Mouse (Mus musculus) heart, embryonic 16.5 days (tissue): ENCODE data around the gene Zmynd11. TPM values are rescaled to one million over a fixed set of nuclear protein-coding genes. Genes with fewer than 3 reads are reported as not detected.

Experiments
- ATAC-seq: fragments of 200-750 bp; cut with Nextera tagmentation; replicated peaks from 2 replicates; pipeline ENCODE4 v1.8.0; 2017; ENCODE audit warnings: moderate number of reproducible peaks; ENCODE audit not compliant: insufficient read depth, low FRiP score; ENCODE audit errors: extremely low read depth
- H3K27ac ChIP-seq: fragments of 300-500 bp; sonication (generic); 2 replicates; pipeline ENCODE4 v1.5.1; 2014; ENCODE audit warnings: mild to moderate bottlenecking, low read length, control low read depth, moderate library complexity
- H3K27me3 ChIP-seq: fragments of 300-500 bp; sonication (generic); 2 replicates; pipeline ENCODE4 v1.6.1; 2014; ENCODE audit warnings: low read length, mixed read lengths; ENCODE audit not compliant: control insufficient read depth, insufficient read depth
- H3K36me3 ChIP-seq: fragments of 300-500 bp; sonication (generic); 2 replicates; pipeline ENCODE4 v1.6.1; 2014; ENCODE audit not compliant: control insufficient read depth, insufficient read depth
- H3K4me1 ChIP-seq: fragments of 300-500 bp; sonication (generic); 2 replicates; pipeline ENCODE4 v1.6.1; 2014; ENCODE audit warnings: low read length, mixed read lengths; ENCODE audit not compliant: control insufficient read depth, insufficient read depth
- H3K4me2 ChIP-seq: fragments of 300-500 bp; sonication (generic); 2 replicates; pipeline ENCODE4 v1.6.1; 2014; ENCODE audit warnings: low read depth, mild to moderate bottlenecking, control low read depth, low read length
- H3K4me3 ChIP-seq: fragments of 300-500 bp; sonication (generic); 2 replicates; pipeline ENCODE4 v1.5.1; 2014; ENCODE audit warnings: mild to moderate bottlenecking, control low read depth, low read length
- H3K9ac ChIP-seq: fragments of 300-500 bp; sonication (generic); 2 replicates; pipeline ENCODE4 v1.6.1; 2014; ENCODE audit warnings: low read length, control low read depth
- H3K9me3 ChIP-seq: fragments of 300-500 bp; sonication (generic); replicated peaks from 2 replicates; pipeline ENCODE4 v1.6.1; 2016; ENCODE audit warnings: low read length; ENCODE audit not compliant: control insufficient read depth
- WGBS: fragments of 180-500 bp; shearing (Covaris S2); extraction: QIAGEN DNeasy Blood & Tissue Kit; methylation state at CpG from one replicate; pipeline ENCODE4 v1.1.7; 2014; 5-methylcytosine and 5-hydroxymethylcytosine counted together
- polyA plus RNA-seq: library from polyadenylated mRNA; unstranded; fragments of >200 nt; fragmentation: Nextera tagmentation; extraction: Ambion mirVana; gene quantifications from 2 replicates; pipeline ENCODE4 v1.2.1, GENCODE M21; 2015

Gene Zmynd11
- polyA plus RNA-seq, 1 experiment from 2014 or later = 117 TPM

DNA sequence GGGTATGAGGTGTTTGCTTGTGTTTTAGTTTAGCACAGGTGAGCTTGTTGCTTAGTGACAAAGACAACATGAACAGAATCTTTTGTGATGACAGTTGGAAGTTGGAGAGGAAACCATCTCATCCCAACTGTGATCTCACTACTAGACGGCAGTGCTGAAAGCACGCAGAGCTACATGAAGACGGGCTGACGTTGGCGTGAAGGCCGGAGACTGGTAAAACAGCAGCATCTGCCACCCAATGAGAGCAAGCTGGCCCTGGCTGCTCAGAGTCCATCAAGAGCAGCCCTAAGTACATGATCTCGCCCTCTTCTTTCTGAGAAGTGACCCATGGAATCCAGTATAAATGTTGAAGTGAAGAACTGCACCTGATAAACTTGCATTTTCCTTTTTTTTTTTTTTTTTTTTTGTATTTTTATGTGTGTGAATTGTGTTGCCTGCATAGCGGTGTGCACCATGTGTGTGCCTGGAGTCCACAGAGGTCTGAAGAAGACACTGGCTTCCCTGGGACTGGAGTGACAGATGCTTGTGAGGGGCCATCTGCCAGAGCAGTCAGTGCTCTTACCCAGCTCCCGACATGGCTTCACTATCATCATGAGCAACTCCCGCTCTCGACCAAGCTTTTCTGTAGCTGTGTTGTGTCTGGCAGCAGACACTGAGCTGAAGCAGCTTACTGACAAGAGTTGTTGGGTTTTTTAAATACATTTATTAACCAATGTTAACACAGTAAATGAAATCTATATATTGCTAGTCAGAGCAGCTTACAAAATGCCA, 80.8 kb downstream of the Zmynd11 start:
- H3K27me3 ChIP-seq = no peaks in the 10 kb centered on the region
- no peak for ATAC-seq
- no peaks in the 10 kb centered on the region for H3K9me3 ChIP-seq
- H3K4me1 ChIP-seq = no peaks in the 10 kb centered on the region
- H3K9ac ChIP-seq = no peak overlapping the region
- H3K36me3 ChIP-seq = peaks cover 44% of the 10 kb centered on the region
- no peak overlapping the region for H3K27ac ChIP-seq
- no peak overlapping the region for H3K4me2 ChIP-seq
- H3K4me3 ChIP-seq = no peak overlapping the region
- 87% methylated on average over 11 of the region's 11 CpGs for WGBS

DNA sequence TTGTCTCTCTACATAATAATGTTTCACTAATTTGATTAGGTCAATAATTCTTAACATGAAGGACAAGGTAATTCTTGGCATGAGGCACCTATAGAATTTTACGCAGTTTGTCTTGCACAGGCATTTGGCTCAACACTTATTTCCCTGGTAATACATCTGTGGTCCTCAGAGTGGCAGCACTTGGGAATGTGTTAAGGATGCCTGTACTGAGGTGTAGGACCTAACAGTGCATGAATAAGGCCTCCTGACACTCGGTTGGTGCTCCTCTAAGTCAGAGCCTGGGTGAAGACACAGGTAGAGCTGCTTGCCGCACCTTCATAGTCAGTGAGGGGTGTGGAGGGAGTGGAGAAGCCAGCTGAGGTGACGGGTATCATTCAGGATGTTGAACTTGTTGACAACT, 81.8 kb downstream of the Zmynd11 start:
- ATAC-seq = no peak; the same call in 1 of the 2 replicates
- Histone ChIP-seq H3K4me1 (no peaks in the 10 kb centered on the region), H3K9ac (no peak overlapping the region), H3K27me3 (no peaks in the 10 kb centered on the region), H3K4me3 (no peak overlapping the region), H3K36me3 (peaks cover 33% of the 10 kb centered on the region), H3K4me2 (no peak overlapping the region), H3K9me3 (no peaks in the 10 kb centered on the region), H3K27ac (no peak overlapping the region)
- WGBS = 89% methylated on average over 4 of the region's 4 CpGs

- H3K27ac ChIP-seq = no peak overlapping the region
- H3K9me3 ChIP-seq = no peaks in the 10 kb centered on the region
- H3K27me3 ChIP-seq = no peaks in the 10 kb centered on the region
- H3K4me1 ChIP-seq = no peaks in the 10 kb centered on the region
- no peak overlapping the region for H3K4me3 ChIP-seq
- no peak overlapping the region for H3K9ac ChIP-seq
- peaks cover 22% of the 10 kb centered on the region for H3K36me3 ChIP-seq
- WGBS = 92% methylated on average over 3 of the region's 3 CpGs
- ATAC-seq = no peak
- no peak overlapping the region for H3K4me2 ChIP-seq
Observed at GRCm38 (mm10) chr13:9681492-9681891, 83.6 kb downstream of the Zmynd11 start.

DNA sequence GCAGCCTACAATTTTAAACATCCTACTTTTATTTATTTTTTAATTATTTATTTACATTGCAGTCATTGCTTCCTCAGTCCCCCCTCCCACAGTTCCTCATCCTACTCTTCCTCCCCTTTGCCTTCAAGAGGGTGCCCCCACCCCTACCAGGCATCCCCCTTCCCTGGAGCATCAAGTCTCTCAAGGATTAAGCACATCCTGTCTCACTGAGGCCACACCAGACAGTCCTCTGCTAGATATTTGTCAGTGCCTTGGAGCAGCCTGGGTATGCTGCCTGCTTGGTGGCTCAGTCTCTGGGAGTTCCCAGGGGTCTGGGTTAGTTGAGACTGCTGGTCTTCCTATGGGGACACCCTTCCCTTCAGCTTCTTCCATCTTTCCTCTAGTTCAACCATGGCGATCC, 91.0 kb downstream of the Zmynd11 start:
- Histone ChIP-seq H3K9me3 (peaks cover 5% of the 10 kb centered on the region), H3K4me3 (no peak overlapping the region), H3K4me1 (no peaks in the 10 kb centered on the region), H3K9ac (no peak overlapping the region), H3K36me3 (0 out of 2 replicates have a peak, but pooled peaks cover 5% of the 10 kb centered on the region), H3K27me3 (no peaks in the 10 kb centered on the region), H3K27ac (no peak overlapping the region), H3K4me2 (no peak overlapping the region)
- no peak for ATAC-seq
- 100% methylated on average over 1 of the region's 1 CpGs for WGBS

GRCm38 (mm10) chr13:9669246-9669645, 95.9 kb downstream of the Zmynd11 start:
- ATAC-seq = no peak
- Histone ChIP-seq H3K4me3 (no peak overlapping the region), H3K27ac (no peak overlapping the region), H3K9me3 (no peaks in the 10 kb centered on the region), H3K9ac (no peak overlapping the region), H3K36me3 (0 out of 2 replicates have a peak, but pooled peaks cover 7% of the 10 kb centered on the region), H3K27me3 (no peaks in the 10 kb centered on the region), H3K4me1 (no peaks in the 10 kb centered on the region), H3K4me2 (no peak overlapping the region)
- WGBS = 89% methylated on average over 5 of the region's 5 CpGs

DNA sequence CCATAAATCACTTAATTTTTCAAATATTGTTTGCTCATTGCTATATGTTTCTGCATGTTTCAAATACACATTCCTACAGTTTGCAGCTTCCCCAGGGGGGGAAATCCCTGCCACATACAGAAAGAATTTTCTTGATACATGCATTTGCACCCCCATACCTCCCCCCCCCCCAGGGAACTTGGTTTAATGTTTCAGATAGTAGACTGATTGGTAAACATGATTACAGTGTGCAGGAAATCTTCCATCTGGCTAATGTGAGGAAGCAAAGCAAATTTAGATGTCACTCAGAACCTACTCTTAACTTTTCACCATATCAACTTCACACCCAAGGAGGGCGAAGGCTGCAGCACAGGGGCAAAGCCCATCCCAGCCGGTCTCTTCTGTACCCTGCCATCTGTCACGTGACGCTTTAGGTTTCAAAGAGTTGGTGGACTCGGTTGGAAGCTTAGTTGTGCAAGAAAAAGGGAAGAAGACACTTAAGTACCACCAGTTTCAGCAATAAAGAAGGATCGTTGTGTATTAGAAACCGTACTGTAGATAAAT, 97.1 kb downstream of the Zmynd11 start:
- no peak for ATAC-seq
- H3K4me3 ChIP-seq = no peak overlapping the region
- no peak overlapping the region for H3K4me2 ChIP-seq
- H3K9ac ChIP-seq = no peak overlapping the region
- no peak overlapping the region for H3K27ac ChIP-seq
- H3K36me3 ChIP-seq = peaks cover 12% of the 10 kb centered on the region; the same call in 1 of the 2 replicates
- no peaks in the 10 kb centered on the region for H3K9me3 ChIP-seq
- H3K27me3 ChIP-seq = no peaks in the 10 kb centered on the region
- 63% methylated on average over 7 of the region's 7 CpGs for WGBS
- no peaks in the 10 kb centered on the region for H3K4me1 ChIP-seq

DNA sequence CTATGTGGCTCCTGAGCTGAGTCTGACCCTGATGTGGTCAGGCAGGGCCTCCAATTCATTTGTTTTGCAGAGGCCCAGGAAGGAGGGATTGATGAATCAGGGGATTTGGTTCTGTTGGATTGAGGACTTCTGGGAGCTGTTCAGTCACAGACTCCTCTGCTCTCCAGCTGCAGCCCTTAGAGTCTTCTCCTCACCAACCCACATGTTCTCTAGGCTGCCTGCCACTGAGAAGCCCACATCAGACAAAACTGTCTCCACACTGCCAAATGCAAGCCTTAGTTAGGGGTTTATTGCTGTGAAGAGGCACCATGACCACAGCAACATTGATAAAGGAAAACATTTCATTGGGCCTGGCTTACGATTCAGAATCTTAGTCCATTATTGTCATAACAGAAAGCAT, 101.5 kb downstream of the Zmynd11 start:
- WGBS = 97% methylated on average over 1 of the region's 1 CpGs
- Histone ChIP-seq H3K27me3 (no peaks in the 10 kb centered on the region), H3K36me3 (peaks cover 30% of the 10 kb centered on the region), H3K9me3 (no peaks in the 10 kb centered on the region), H3K9ac (no peak overlapping the region), H3K4me2 (no peak overlapping the region), H3K27ac (no peak overlapping the region), H3K4me3 (no peak overlapping the region), H3K4me1 (no peaks in the 10 kb centered on the region)
- ATAC-seq = no peak

DNA sequence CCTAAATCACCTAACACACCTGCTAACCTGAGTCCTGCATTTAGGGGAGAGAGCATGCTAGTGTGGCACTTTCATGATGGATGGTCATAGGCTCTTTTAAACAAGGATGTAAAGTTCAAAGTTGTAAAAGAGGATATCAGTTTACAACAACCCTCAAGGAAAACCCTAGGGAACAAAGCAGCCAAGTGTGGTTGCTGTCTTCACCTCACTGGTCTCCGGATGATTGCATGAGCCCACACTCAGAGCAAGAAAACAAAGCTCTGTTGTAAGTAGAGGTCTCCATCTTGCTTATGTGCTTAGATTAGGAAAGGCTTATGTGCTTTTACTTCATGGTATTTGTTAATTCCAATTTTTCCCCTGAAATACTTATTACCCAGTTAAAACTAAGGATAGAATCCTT, 104.4 kb downstream of the Zmynd11 start:
- Histone ChIP-seq H3K27ac (no peak overlapping the region), H3K4me3 (no peak overlapping the region), H3K27me3 (no peaks in the 10 kb centered on the region), H3K9ac (no peak overlapping the region), H3K4me1 (no peaks in the 10 kb centered on the region), H3K4me2 (no peak overlapping the region), H3K36me3 (peaks cover 42% of the 10 kb centered on the region), H3K9me3 (no peaks in the 10 kb centered on the region)
- ATAC-seq = no peak
- 66% methylated on average over 1 of the region's 1 CpGs for WGBS

GRCm38 (mm10) chr13:9656613-9657012, 108.5 kb downstream of the Zmynd11 start:
- no peak overlapping the region for H3K27ac ChIP-seq
- ATAC-seq = no peak
- no peaks in the 10 kb centered on the region for H3K27me3 ChIP-seq
- H3K36me3 ChIP-seq = peaks cover 35% of the 10 kb centered on the region
- H3K9me3 ChIP-seq = no peaks in the 10 kb centered on the region
- H3K4me2 ChIP-seq = no peak overlapping the region
- no peak overlapping the region for H3K4me3 ChIP-seq
- no peak overlapping the region for H3K9ac ChIP-seq
- no peaks in the 10 kb centered on the region for H3K4me1 ChIP-seq
- 89% methylated on average over 6 of the region's 6 CpGs for WGBS
